Mouse (Mus musculus): ENCODE measurements around the gene Zfp78. TPM values are rescaled to one million over a fixed set of nuclear protein-coding genes. Genes with fewer than 3 reads are reported as not detected.

The Zfp78 gene
- polyA plus RNA-seq, 1 experiment from 2014 or later: 2.1 TPM

Other genes with a start within 250 kb of the Zfp78 start
- gene Zfp787, start 207.3 kb upstream of the Zfp78 start, polyA plus RNA-seq (2014; fragmentation: Nextera tagmentation; extraction: Ambion mirVana): 14.2 and 14.6 TPM in 2 replicates
- gene Zfp444, start 191.1 kb upstream of the Zfp78 start, polyA plus RNA-seq (2014; fragmentation: Nextera tagmentation; extraction: Ambion mirVana): 49.9 and 54.0 TPM in 2 replicates
- not detected in 2 replicates for gene Galp, start 166.2 kb upstream of the Zfp78 start, polyA plus RNA-seq (2014; fragmentation: Nextera tagmentation; extraction: Ambion mirVana)
- not detected in 2 replicates for gene Zscan5b, start 141.0 kb upstream of the Zfp78 start, polyA plus RNA-seq (2014; fragmentation: Nextera tagmentation; extraction: Ambion mirVana)
- gene Epp13, start 110.6 kb upstream of the Zfp78 start, polyA plus RNA-seq (2014; fragmentation: Nextera tagmentation; extraction: Ambion mirVana): not detected in 2 replicates
- 5.7 and 7.9 TPM in 2 replicates for gene Zfp667, start 76.7 kb upstream of the Zfp78 start, polyA plus RNA-seq (2014; fragmentation: Nextera tagmentation; extraction: Ambion mirVana)
- gene Zfp583, start 32.0 kb upstream of the Zfp78 start, polyA plus RNA-seq (2014; fragmentation: Nextera tagmentation; extraction: Ambion mirVana): 4.0 and 5.3 TPM in 2 replicates
- gene Gm3854, start 19.5 kb upstream of the Zfp78 start, polyA plus RNA-seq (2014; fragmentation: Nextera tagmentation; extraction: Ambion mirVana): 1.5 and 2.1 TPM in 2 replicates
- 8.3 and 10.2 TPM in 2 replicates for gene Zfp28, start 20.0 kb downstream of the Zfp78 start, polyA plus RNA-seq (2014; fragmentation: Nextera tagmentation; extraction: Ambion mirVana)
- gene Smim17, start 35.4 kb downstream of the Zfp78 start, polyA plus RNA-seq (2014; fragmentation: Nextera tagmentation; extraction: Ambion mirVana): 0.31 and 0.38 TPM in 2 replicates
- gene Gm20715, start 47.0 kb downstream of the Zfp78 start, polyA plus RNA-seq (2014; fragmentation: Nextera tagmentation; extraction: Ambion mirVana): not detected in 2 replicates
- gene Olfr1344, start 75.4 kb downstream of the Zfp78 start, polyA plus RNA-seq (2014; fragmentation: Nextera tagmentation; extraction: Ambion mirVana): not detected in 2 replicates
- gene Olfr1336, start 92.9 kb downstream of the Zfp78 start, polyA plus RNA-seq (2014; fragmentation: Nextera tagmentation; extraction: Ambion mirVana): not detected in 2 replicates
- not detected in 2 replicates for gene Olfr1346, start 103.8 kb downstream of the Zfp78 start, polyA plus RNA-seq (2014; fragmentation: Nextera tagmentation; extraction: Ambion mirVana)
- not detected in 2 replicates for gene Olfr5, start 123.7 kb downstream of the Zfp78 start, polyA plus RNA-seq (2014; fragmentation: Nextera tagmentation; extraction: Ambion mirVana)
- gene Olfr1347, start 136.5 kb downstream of the Zfp78 start, polyA plus RNA-seq (2014; fragmentation: Nextera tagmentation; extraction: Ambion mirVana): not detected in 2 replicates
- gene Olfr1348, start 145.5 kb downstream of the Zfp78 start, polyA plus RNA-seq (2014; fragmentation: Nextera tagmentation; extraction: Ambion mirVana): not detected in 2 replicates
- not detected in 2 replicates for gene Olfr1349, start 159.7 kb downstream of the Zfp78 start, polyA plus RNA-seq (2014; fragmentation: Nextera tagmentation; extraction: Ambion mirVana)
- not detected in 2 replicates for gene Olfr1350, start 201.6 kb downstream of the Zfp78 start, polyA plus RNA-seq (2014; fragmentation: Nextera tagmentation; extraction: Ambion mirVana)